ENCODE assay signal across 8 mouse cellular contexts in genomic region chr3:122293223-122293953, GRCm38 (mm10). TPM values are rescaled to one million over a fixed set of nuclear protein-coding genes. Genes with fewer than 3 reads are reported as not detected.
A peak's percentile ranks its signal among the peaks of the same experiment; 100 is the strongest.
DNase-seq lines count a peak whose midpoint lies in the region; ATAC-seq and TF ChIP-seq lines count a peak whose summit lies in the region.

No protein-coding gene starts in this region.

- no peaks in the 10 kb centered on the region for H3K9me3 ChIP-seq in ES-Bruce4 (replicated peaks; ENCODE audit: control insufficient read depth, insufficient read depth, low read length, poor library complexity, severe bottlenecking)

- TF ChIP-seq CTCF in layer of hippocampus, adult 2 months (conservative IDR thresholded peaks at IDR 0.05): peak; percentile 6; the same call in 1 of the 2 replicates
- TF ChIP-seq CTCF in ES-Bruce4 (IDR thresholded peaks at IDR 0.05; ENCODE audit: low read depth, low read length): no peak

- H3K4me3 ChIP-seq in layer of hippocampus, adult 2 months: peak overlapping the region; percentile 94
- H3K4me3 ChIP-seq in ES-Bruce4 (ENCODE audit: low read depth, low read length): peak overlapping the region; percentile 95

- DNase-seq in layer of hippocampus, adult 2 months (ENCODE audit: low spot score in 2 of 2): peak; percentile 57 to 59
- DNase-seq in layer of hippocampus, adult 18-20 months (ENCODE audit: low spot score in 2 of 2): no peak
- DNase-seq in cerebellum, postnatal 36 days: peak; percentile 70 to 80
- peak; percentile 86 for DNase-seq in gastrocnemius, postnatal 10 days
- peak; percentile 88 to 93 for DNase-seq in kidney, postnatal 36 days
- DNase-seq in urinary bladder, postnatal 4 days (ENCODE audit: low spot score in 2 of 2): peak; percentile 85 to 86

- peak overlapping the region; percentile 100 for H3K27ac ChIP-seq in layer of hippocampus, adult 2 months
- H3K27ac ChIP-seq in ES-Bruce4 (ENCODE audit: insufficient read depth, low read length): peak overlapping the region; percentile 30; the same call in 1 of the 2 replicates

- no peak for TF ChIP-seq POLR2A in ES-Bruce4 (IDR thresholded peaks at IDR 0.05; ENCODE audit: insufficient read depth, low read length)

- peak overlapping the region; percentile 99 for H3K9ac ChIP-seq in ES-Bruce4 (ENCODE audit: low read depth, poor library complexity, severe bottlenecking)

- TF ChIP-seq EP300 in ES-Bruce4 (IDR thresholded peaks at IDR 0.05; ENCODE audit: insufficient read depth, low read depth, low read length): no peak

- H3K36me3 ChIP-seq in ES-Bruce4 (ENCODE audit: control insufficient read depth, insufficient read depth, low read length, poor library complexity, severe bottlenecking): no peaks in the 10 kb centered on the region

- no peaks in the 10 kb centered on the region for H3K27me3 ChIP-seq in ES-Bruce4 (ENCODE audit: control insufficient read depth, insufficient read depth, low read length, poor library complexity, severe bottlenecking)

- no peaks in the 10 kb centered on the region for H3K4me1 ChIP-seq in ES-Bruce4 (ENCODE audit: control insufficient read depth, insufficient read depth, low read length)

- peak; percentile 13; the same call in 1 of the 2 replicates for ATAC-seq in megakaryocyte progenitor cell, adult 5-6 weeks (replicated peaks; ENCODE audit: poor library complexity)

RNA-seq across cellular contexts. Expression of gene Bcar3, which starts 0.5 kb away (rescaled TPM):
- 10 to 100 TPM in 1 of 2 experiments, 1 to 10 TPM in 1; 9.4 to 10.0 TPM for total RNA-seq in layer of hippocampus, adult 2 months (2021)
- total RNA-seq in layer of hippocampus, adult 18-20 months (2021): 1 to 10 TPM; 8.8 to 9.8 TPM
- 26.3 and 26.4 TPM in 2 replicates for polyA plus RNA-seq in ES-Bruce4 (2011; ENCODE audit: insufficient read depth, insufficient read length, low read depth, missing spikeins)
- total RNA-seq in gastrocnemius, postnatal 10 days (2021): 10 to 100 TPM; 14.1 to 23.2 TPM
- total RNA-seq in megakaryocyte progenitor cell, adult 5-6 weeks (2015): 1.0 and 1.6 TPM in 2 replicates
- 1.6 and 5.0 TPM in 2 replicates for total RNA-seq in megakaryocyte progenitor cell, adult 5-6 weeks (2017)

RNA-seq across cellular contexts. Expression of gene Dnttip2, which starts 19.2 kb away (rescaled TPM):
- total RNA-seq in layer of hippocampus, adult 2 months (2021): 10 to 100 TPM; 30.1 to 30.5 TPM
- total RNA-seq in layer of hippocampus, adult 18-20 months (2021): 10 to 100 TPM; 28.1 to 30.0 TPM
- polyA plus RNA-seq in ES-Bruce4 (2011; ENCODE audit: insufficient read depth, insufficient read length, low read depth, missing spikeins): 123 and 132 TPM in 2 replicates
- 10 to 100 TPM; 22.0 to 23.4 TPM for total RNA-seq in gastrocnemius, postnatal 10 days (2021)
- 148 and 164 TPM in 2 replicates for total RNA-seq in megakaryocyte progenitor cell, adult 5-6 weeks (2015)
- total RNA-seq in megakaryocyte progenitor cell, adult 5-6 weeks (2017): 121 and 132 TPM in 2 replicates

RNA-seq across cellular contexts. Expression of gene Gclm, which starts 48.0 kb away (rescaled TPM):
- total RNA-seq in layer of hippocampus, adult 2 months (2021): 10 to 100 TPM; 53.3 to 70.3 TPM
- total RNA-seq in layer of hippocampus, adult 18-20 months (2021): 10 to 100 TPM; 66.9 to 80.3 TPM
- 123 and 140 TPM in 2 replicates for polyA plus RNA-seq in ES-Bruce4 (2011; ENCODE audit: insufficient read depth, insufficient read length, low read depth, missing spikeins)
- 10 to 100 TPM; 27.9 to 32.3 TPM for total RNA-seq in gastrocnemius, postnatal 10 days (2021)
- 171 and 190 TPM in 2 replicates for total RNA-seq in megakaryocyte progenitor cell, adult 5-6 weeks (2015)
- total RNA-seq in megakaryocyte progenitor cell, adult 5-6 weeks (2017): 37.9 and 44.2 TPM in 2 replicates

Comparison
In these comparisons a context has a peak if more than half of its experiments do, and no peak if none do; other contexts are left out.
1. DNase-seq: peak in layer of hippocampus, adult 2 months (2 of 2), cerebellum, postnatal 36 days (2 of 2), gastrocnemius, postnatal 10 days (single experiment), kidney, postnatal 36 days (2 of 2) and urinary bladder, postnatal 4 days (2 of 2); none in layer of hippocampus, adult 18-20 months (0 of 2).